Mouse (Mus musculus) layer of hippocampus, postnatal 14 days (tissue): Measurements from ENCODE around the gene Mx1. TPM values are rescaled to one million over a fixed set of nuclear protein-coding genes. Genes with fewer than 3 reads are reported as not detected.
A peak's percentile ranks its signal among the peaks of the same experiment; 100 is the strongest.

ENCODE experiments used
- DNase-seq, 2 experiments: peaks; one replicate each; pipeline ENCODE4 v3.0.0; 2021 to 2022; ENCODE audit warnings: low spot score in 2 of 2, mixed read lengths in 1 of 2
- total RNA-seq, 2 experiments: library from RNA; stranded (reverse); gene quantifications; 2 replicates each; pipeline ENCODE4 v1.2.3; 2021

The Mx1 gene
- total RNA-seq, 2 experiments from 2014 or later = 0.74 to 1.4 TPM

DNA sequence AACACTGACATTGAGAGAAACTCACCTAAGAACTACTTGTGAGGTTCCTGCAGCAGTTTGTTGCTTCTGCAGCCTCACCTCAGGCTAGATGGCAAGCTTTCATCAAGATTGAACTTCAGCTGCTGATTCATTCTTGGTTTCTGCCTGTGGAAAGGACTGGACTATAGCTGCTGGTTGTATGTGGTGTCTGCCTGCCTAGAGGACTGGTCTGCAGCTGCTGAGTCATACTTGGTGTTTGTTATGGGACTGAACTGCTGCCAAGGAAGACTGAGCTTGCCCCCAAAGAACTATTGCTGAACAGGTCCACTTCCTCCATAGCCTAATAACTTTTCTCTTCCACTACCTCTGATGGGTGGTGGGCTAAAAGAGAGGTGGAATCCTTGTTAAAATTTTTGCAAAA lies 15.3 kb downstream of the Mx1 start:
- DNase-seq = no peak

DNA sequence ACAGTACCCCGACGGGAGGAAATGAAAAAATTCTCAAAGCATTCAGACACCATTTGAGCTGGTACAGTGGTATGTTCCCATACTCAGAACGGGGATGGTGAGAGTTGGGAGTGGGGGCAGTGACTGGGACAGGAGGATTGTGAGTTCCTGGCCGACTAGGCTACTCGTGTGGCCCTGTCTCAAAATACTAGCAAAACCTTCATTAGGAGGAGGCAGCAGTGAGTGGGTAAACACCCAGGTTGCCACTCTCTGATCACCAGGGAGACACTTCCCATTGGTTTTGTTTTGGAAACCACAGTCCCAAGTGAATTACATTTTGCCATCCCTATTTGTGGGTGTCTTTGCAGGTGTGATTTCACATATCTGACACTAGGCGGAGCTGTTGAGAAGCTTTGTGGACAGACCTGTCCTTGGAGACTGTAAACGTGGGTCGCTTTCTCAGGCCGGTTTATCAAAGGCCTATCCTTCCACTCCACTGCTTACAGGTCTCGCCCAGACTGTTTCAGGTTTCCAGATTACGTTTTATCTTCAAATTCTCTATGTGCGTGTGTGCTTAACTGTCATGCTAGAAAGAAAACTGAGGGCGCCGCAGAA lies 18.9 kb downstream of the Mx1 start:
- peak in 1 of 2 experiments; percentile 62 for DNase-seq

DNA sequence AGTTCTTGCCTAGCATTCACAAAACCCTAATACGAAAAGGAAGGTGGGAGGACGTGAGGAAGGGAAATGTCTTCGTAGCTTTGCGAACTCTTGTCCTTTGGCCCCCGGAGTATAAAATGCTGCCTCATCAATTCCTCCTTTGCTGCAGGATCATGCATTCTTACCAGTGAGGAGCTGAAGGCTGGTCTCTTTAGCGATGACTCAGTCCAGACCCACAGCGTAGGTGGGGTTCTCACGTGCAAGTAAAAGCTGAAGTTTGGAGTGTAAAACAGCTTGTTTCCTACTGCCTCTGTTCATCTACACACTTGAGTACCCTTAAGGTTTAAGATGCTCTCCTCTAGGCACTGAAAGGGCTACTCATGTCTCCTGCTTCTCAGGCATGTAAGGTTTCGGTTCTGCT lies 20.7 kb downstream of the Mx1 start:
- no peak for DNase-seq

DNA sequence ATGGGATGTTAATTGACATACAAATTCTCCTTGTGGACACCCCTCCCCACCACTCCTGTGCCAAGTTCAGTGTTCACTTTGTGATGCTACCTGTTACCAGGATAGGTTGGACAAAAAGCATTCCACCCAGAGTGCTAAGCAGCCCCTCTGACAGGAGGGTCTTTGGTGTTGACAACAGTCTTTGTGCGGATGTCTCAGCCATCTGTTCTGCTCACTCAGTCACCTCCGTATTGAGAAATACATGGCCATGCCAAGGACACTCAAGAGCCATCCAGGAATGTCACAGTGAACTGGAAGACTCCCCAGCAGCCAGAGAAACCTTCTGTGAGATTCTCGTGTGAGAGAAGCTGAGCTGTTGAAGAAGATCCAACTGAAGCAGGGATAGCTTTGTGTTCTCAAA lies 24.5 kb downstream of the Mx1 start:
- no peak for DNase-seq

- peak; percentile 38 to 62 for DNase-seq
Measured at GRCm38 (mm10) chr16:97437448-97438056, 25.2 kb downstream of the Mx1 start.

DNA sequence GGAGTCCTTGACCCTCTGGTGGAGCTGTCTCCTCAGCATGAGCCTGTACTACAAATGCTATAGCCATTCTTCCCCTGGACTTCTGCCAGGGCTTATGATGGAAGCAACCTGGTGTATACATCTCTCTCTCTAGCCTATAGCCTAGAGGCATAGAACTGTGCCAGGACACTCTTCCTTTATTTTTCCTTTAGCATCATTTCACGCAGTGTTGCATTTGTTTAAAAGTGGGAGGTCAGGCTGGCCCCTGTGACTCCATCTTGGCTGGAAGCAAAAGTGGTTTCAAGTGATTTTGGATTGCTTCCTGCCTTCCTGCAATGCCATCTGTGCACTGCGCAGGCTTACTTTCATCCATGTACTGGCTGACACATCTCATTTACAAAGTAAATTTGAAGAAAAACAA lies 28.5 kb downstream of the Mx1 start:
- no peak for DNase-seq

- no peak for DNase-seq
Measured at GRCm38 (mm10) chr16:97431328-97431727, 31.4 kb downstream of the Mx1 start.

DNA sequence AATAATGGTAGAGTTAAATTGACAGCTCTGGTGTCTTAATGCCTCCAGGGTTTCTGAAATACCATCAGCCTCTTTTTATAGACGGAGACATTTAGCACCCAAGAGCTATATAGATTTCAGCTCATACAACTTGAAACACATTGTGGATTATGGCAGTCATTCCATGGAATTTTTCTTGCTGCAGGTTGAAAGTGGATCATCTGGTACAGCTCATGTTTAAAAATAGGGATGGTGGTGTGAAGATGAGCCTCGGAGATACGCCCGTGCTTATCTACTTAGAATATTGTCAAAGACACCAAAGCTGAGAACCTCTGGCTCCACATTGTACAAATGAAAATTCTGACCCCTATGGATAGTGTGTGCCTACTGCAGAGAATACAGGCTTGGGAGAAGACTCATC lies 32.6 kb downstream of the Mx1 start:
- no peak for DNase-seq

- DNase-seq = no peak
Measured at GRCm38 (mm10) chr16:97428026-97428425, 34.7 kb downstream of the Mx1 start.

DNA sequence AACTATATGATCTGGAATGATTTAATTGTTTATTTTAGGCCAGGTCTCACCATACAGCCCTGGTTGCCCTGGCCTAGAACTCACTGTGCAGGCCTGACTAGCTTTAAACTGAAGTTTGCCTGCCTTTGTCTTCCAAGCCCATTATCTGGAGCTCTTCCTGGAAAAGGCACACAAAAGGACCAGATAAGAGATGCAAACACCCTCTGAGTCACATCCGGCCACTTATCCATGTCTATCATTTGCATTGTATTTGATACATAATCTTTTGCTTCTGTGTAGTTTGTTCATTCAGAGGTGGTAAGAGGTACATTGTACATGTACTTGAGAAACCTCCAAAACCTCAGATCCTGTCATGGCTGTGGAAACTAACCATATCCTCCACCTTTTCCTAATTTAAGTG lies 39.1 kb downstream of the Mx1 start:
- no peak for DNase-seq

DNA sequence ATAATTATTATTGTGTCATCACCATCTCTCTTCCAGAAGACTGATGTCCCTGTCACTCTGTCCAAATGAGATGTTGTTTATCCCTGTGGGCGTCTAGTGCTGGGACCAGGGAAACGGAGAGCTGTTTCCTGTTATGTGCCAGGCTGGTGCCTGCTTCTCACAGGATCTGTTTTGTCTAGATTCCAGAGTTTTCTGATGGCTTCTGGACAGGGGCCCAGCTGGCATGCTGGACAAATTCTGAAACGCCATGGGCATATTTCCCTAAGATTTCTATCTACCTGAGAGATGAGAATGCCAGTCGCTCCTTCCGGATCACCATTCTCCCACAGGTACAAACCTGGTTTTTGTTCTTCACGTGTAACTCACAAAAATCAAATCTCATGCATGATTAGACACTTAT lies 41.0 kb downstream of the Mx1 start:
- DNase-seq = no peak

DNA sequence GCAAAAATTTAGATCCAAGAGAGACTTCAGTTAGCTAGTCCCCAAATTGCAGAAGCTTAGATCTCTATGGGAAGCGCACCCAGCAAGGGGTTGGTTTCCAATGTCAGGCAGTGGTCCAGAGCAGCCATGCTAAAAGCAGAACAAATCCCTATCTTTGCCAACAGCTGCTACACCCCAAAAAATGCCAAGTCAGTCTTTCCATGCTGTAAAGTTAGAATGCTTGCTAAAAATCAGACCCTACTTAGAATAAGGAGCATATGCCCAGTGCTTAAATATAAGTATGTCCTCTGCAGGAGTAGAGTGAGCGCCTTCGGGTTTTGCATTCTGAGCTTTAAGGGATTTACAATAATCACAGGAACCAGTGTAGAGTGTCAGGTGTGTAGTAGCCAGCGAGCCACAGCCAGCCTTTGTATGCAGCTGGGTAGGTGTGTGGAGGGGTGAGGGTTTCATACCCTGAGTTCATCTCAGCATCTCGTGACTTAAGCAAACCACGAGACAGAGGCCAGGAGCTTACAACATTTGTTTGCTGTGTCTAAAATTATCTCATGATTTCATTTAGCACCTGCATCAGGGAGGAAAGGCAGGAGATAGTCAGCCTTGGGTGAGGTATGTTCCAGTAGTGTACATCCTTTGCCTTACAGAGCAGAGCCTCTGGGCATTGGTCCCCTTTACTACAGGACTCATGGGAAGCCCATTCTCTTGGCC lies 43.8 kb downstream of the Mx1 start:
- DNase-seq = no peak

DNA sequence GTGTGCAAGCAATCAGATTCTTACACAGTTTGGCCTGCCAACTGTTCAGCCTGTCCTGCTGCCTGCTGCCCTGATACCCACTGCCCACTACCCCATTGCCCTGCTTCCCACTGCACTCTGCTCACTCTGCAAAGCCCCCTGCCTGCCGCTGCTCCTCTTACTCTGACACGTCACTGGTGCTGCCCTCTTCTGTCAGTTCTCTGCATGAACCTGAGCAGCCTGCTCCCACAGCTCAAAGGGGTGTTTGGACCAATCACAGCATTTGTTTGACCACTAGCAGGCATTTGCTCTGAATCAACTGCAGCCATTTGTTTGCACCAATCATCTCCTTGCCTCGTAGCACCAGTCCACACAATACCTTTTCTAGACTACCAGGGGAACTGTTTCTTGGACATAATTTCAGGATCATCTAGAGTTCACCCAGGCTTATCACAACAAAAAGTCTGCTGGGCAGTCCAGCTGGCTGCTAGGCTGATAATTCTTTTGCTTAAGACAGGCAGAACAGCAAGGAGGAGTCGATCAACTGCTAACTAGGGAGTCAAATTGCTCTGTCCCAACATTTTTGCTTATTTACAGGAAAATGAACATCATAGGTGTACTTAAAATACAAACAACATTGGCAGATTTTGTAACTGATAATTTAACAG lies 44.7 kb downstream of the Mx1 start:
- peak in 1 of 2 experiments; percentile 51 for DNase-seq

DNA sequence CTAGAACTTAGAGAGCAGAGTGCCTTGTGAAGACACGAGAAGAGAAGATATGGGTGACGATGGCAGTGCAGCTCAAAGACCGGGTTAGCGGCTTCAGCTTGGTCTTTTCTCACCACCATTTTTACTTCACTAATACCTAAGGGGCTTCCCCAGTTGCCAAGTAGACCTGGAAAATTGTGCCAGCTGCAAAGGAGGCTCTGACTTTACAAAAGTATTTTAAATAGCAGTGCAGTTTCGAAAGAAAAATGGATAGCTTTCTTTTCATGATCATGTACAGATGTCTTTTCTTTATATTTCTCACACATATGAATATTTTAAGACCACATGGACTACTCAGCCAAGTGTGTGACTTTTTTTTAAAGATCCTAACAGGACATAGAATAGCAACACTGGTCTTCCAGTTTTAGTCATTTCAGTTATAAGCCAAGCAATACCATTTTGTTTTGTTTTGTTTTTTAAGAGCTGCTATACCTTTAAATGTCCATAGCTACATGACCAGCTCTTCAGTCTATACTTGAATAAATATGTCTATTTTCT lies 57.2 kb downstream of the Mx1 start:
- no peak for DNase-seq

DNA sequence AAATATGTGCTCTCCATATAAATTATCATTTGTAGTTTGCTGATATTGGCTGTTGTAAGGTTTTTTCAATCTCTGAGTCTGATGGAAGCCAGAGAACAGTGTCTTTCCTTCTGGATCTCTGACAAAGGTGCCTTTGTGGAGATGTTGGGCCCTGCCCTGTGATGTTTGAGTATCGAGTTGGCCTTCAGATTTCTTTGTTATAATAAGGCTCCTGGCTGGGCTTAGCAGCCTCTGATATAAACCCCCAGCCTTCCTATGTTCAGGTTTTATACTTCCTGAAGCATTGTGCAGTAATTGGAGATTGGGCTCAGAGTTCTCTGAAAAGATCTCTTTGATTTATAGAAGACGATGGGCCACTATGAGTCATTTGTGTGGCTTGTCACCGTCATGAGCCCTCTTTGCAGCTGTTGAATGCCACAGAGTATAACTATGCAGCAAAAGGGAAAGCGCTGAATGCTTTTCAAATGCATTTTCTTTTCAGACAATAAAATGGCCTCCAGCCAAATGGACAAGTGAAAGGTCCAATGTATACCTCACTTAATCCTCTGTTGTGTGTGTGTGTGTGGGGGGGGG lies 60.4 kb downstream of the Mx1 start:
- no peak for DNase-seq

GRCm38 (mm10) chr16:97401741-97402140 lies 61.0 kb downstream of the Mx1 start:
- no peak for DNase-seq

DNA sequence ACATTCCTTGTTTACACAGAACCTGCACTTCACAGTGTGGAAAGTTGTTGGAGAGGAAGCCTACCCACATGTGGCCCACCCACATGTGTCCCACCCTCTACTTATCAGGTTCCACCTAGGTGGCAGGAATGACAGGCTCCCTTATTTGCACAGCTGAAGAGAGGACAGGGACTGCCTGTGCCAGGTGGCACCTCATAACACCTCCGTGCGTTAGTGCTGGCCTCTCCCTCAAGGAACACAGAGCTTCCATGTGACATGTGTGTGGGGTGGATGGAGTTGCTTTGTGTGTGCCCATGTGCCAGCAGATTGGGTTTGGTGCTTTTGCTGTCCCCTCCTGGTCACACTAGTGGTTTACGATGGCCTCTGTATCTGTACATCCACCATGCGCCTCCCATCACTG lies 62.7 kb downstream of the Mx1 start:
- no peak for DNase-seq

- DNase-seq = no peak
Measured at GRCm38 (mm10) chr16:97397945-97398531, 64.7 kb downstream of the Mx1 start.
